Mouse (Mus musculus) kidney, postnatal 0 days (tissue): ENCODE results near the gene Cgas. TPM values are rescaled to one million over a fixed set of nuclear protein-coding genes. Genes with fewer than 3 reads are reported as not detected.

Experiments
- ATAC-seq: fragments of 200-750 bp; cut with Nextera tagmentation; replicated peaks from 2 replicates; pipeline ENCODE4 v1.8.0; 2017; ENCODE audit warnings: low read depth, moderate number of reproducible peaks, moderate TSS enrichment, moderate library complexity; ENCODE audit not compliant: low FRiP score
- DNase-seq: peaks from one replicate; pipeline ENCODE4 v3.0.0-alpha.2; 2016; ENCODE audit warnings: low spot score
- H3K27ac ChIP-seq: fragments of 300-500 bp; sonication (generic); 2 replicates; pipeline ENCODE4 v1.5.1; 2014; ENCODE audit warnings: mild to moderate bottlenecking
- H3K27me3 ChIP-seq: fragments of 300-500 bp; sonication (generic); 2 replicates; pipeline ENCODE4 v1.6.1; 2014; ENCODE audit warnings: low read length, mixed read lengths; ENCODE audit not compliant: insufficient read depth
- H3K36me3 ChIP-seq: fragments of 300-500 bp; sonication (generic); 2 replicates; pipeline ENCODE4 v1.6.1; 2014; ENCODE audit warnings: low read length, mixed read lengths; ENCODE audit not compliant: insufficient read depth
- H3K4me1 ChIP-seq: fragments of 300-500 bp; sonication (generic); replicated peaks from 2 replicates; pipeline ENCODE4 v1.6.1; 2014; ENCODE audit warnings: antibody characterized with exemption, low read length, mixed read lengths; ENCODE audit not compliant: insufficient read depth
- H3K4me2 ChIP-seq: fragments of 300-500 bp; sonication (generic); 2 replicates; pipeline ENCODE4 v1.6.1; 2014; ENCODE audit warnings: mild to moderate bottlenecking, low read length, moderate library complexity, mixed read lengths
- H3K4me3 ChIP-seq: fragments of 300-500 bp; sonication (generic); replicated peaks from 2 replicates; pipeline ENCODE4 v1.5.1; 2014; ENCODE audit warnings: low read depth, low read length
- H3K9ac ChIP-seq: fragments of 300-500 bp; sonication (generic); 2 replicates; pipeline ENCODE4 v1.6.1; 2014; ENCODE audit warnings: low read depth, low read length
- H3K9me3 ChIP-seq: fragments of 300-500 bp; sonication (generic); replicated peaks from 2 replicates; pipeline ENCODE4 v1.6.1; 2016; ENCODE audit warnings: low read length, inconsistent platforms, mixed read lengths
- CTCF ChIP-seq: IDR thresholded peaks from 2 replicates; pipeline ENCODE4 v1.5.1; 2016; ENCODE audit warnings: antibody characterized with exemption, low read depth, mild to moderate bottlenecking, moderate library complexity
- WGBS: fragments of 180-500 bp; shearing (Covaris S2); extraction: QIAGEN DNeasy Blood & Tissue Kit; methylation state at CpG from one replicate; pipeline ENCODE4 v1.1.7; 2014; 5-methylcytosine and 5-hydroxymethylcytosine counted together
- polyA plus RNA-seq: library from polyadenylated mRNA; unstranded; fragments of >200 nt; fragmentation: Nextera tagmentation; extraction: Ambion mirVana; gene quantifications from 2 replicates; pipeline ENCODE4 v1.2.1, GENCODE M21; 2015

Gene Cgas
- polyA plus RNA-seq, 1 experiment from 2014 or later = 1.4 TPM

GRCm38 (mm10) chr9:78477021-78477551 lies 34.0 kb upstream of the Cgas start:
- peak overlapping the region; percentile 42; the same call in 1 of the 2 replicates for H3K27ac ChIP-seq
- peaks cover 2% of the 10 kb centered on the region; the same call in 1 of the 2 replicates for H3K4me1 ChIP-seq
- peak; percentile 79 for DNase-seq
- ATAC-seq = no peak
- H3K9ac ChIP-seq = no peak overlapping the region
- TF ChIP-seq CTCF = peak; percentile 70
- WGBS = 8% methylated on average over 5 of the region's 5 CpGs
- no peak overlapping the region for H3K4me3 ChIP-seq
- H3K36me3 ChIP-seq = peaks cover 25% of the 10 kb centered on the region
- H3K9me3 ChIP-seq = no peaks in the 10 kb centered on the region
- no peaks in the 10 kb centered on the region for H3K27me3 ChIP-seq
- H3K4me2 ChIP-seq = no peak overlapping the region

GRCm38 (mm10) chr9:78476531-78477020 lies 33.5 kb upstream of the Cgas start:
- ATAC-seq (0 out of 2 replicates have a peak, but pooled peaks have one; percentile 2), DNase-seq (no peak)
- WGBS = 27% methylated on average over 1 of the region's 1 CpGs
- Histone ChIP-seq H3K9me3 (no peaks in the 10 kb centered on the region), H3K4me2 (no peak overlapping the region), H3K36me3 (peaks cover 25% of the 10 kb centered on the region), H3K4me3 (no peak overlapping the region), H3K4me1 (peaks cover 2% of the 10 kb centered on the region; the same call in 1 of the 2 replicates), H3K27ac (peak overlapping the region; percentile 42; the same call in 1 of the 2 replicates), H3K9ac (no peak overlapping the region), H3K27me3 (no peaks in the 10 kb centered on the region)
- no peak for TF ChIP-seq CTCF

- Histone ChIP-seq H3K4me1 (peaks cover 2% of the 10 kb centered on the region; the same call in 1 of the 2 replicates), H3K36me3 (peaks cover 25% of the 10 kb centered on the region), H3K27me3 (no peaks in the 10 kb centered on the region), H3K9ac (no peak overlapping the region), H3K4me3 (no peak overlapping the region), H3K4me2 (no peak overlapping the region), H3K27ac (no peak overlapping the region), H3K9me3 (no peaks in the 10 kb centered on the region)
- ATAC-seq = no peak
- WGBS = 72% methylated on average over 4 of the region's 4 CpGs
- peak; percentile 10; the same call in 1 of the 2 replicates for TF ChIP-seq CTCF
- DNase-seq = no peak
Measured at GRCm38 (mm10) chr9:78475873-78476272, 32.8 kb upstream of the Cgas start.

DNA sequence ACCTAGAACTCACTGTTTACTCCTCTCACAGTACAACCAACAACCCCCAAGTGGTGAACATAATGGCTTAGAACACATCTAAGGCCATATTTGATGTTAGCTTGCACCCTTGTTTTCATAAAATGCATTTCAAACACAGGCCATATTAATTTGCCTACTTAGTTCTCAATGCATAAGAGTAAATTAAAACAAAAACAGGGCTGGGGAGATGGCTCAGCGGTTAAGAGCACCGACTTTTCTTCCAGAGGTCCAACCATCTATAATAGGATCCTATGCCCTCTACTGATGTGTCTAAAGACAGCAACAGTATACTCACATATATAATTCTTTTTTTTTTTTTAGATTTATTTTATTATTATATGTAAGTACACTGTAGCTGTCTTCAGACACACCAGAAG lies 32.3 kb upstream of the Cgas start:
- no peak for ATAC-seq
- TF ChIP-seq CTCF = no peak
- 87% methylated on average over 2 of the region's 2 CpGs for WGBS

GRCm38 (mm10) chr9:78474771-78475382 lies 31.8 kb upstream of the Cgas start:
- Histone ChIP-seq H3K4me1 (peaks cover 2% of the 10 kb centered on the region; the same call in 1 of the 2 replicates), H3K4me2 (no peak overlapping the region), H3K9me3 (no peaks in the 10 kb centered on the region), H3K4me3 (no peak overlapping the region), H3K36me3 (peaks cover 32% of the 10 kb centered on the region), H3K9ac (no peak overlapping the region), H3K27me3 (no peaks in the 10 kb centered on the region), H3K27ac (no peak overlapping the region)
- TF ChIP-seq CTCF = no peak
- 78% methylated on average over 5 of the region's 5 CpGs for WGBS
- no peak for DNase-seq
- ATAC-seq = no peak

More for the DNA sequence above, 32.3 kb upstream of the Cgas start:
- no peak overlapping the region for H3K9ac ChIP-seq
- H3K27ac ChIP-seq = no peak overlapping the region
- DNase-seq = no peak
- H3K27me3 ChIP-seq = no peaks in the 10 kb centered on the region
- peaks cover 30% of the 10 kb centered on the region for H3K36me3 ChIP-seq
- no peak overlapping the region for H3K4me3 ChIP-seq
- no peak overlapping the region for H3K4me2 ChIP-seq
- H3K4me1 ChIP-seq = peaks cover 2% of the 10 kb centered on the region; the same call in 1 of the 2 replicates
- H3K9me3 ChIP-seq = no peaks in the 10 kb centered on the region

DNA sequence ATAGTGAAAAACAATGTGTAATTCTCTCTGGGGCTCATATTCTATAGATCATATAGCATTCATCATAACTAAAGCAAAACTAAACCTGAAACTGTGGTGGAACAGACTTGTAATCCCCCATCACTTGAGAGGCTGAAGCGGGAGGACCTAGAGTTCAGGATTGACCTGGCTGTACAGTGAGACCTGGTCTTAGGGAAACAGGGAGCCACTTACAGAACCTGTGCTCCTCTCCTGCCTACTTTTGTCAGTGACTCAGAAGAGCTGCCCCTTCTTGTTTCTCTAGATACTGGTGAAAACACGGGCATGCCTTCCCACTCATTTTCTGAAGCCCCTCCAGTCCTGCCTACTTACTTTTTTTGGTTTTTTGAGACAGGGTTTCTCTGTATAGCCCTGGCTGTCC lies 31.2 kb upstream of the Cgas start:
- Histone ChIP-seq H3K4me2 (no peak overlapping the region), H3K27me3 (no peaks in the 10 kb centered on the region), H3K4me1 (no peaks in the 10 kb centered on the region), H3K36me3 (peaks cover 30% of the 10 kb centered on the region), H3K4me3 (no peak overlapping the region), H3K9me3 (no peaks in the 10 kb centered on the region), H3K9ac (no peak overlapping the region), H3K27ac (no peak overlapping the region)
- ATAC-seq (no peak), DNase-seq (no peak)
- no peak for TF ChIP-seq CTCF
- 70% methylated on average over 2 of the region's 2 CpGs for WGBS
